Mouse (Mus musculus) hematopoietic stem cell, adult 5-6 weeks (primary cell): Measurements from ENCODE around the gene Padi4. TPM values are rescaled to one million over a fixed set of nuclear protein-coding genes. Genes with fewer than 3 reads are reported as not detected.
A peak's percentile ranks its signal among the peaks of the same experiment; 100 is the strongest.

ENCODE experiments used
- ATAC-seq, 2 experiments: fragments of 125-278 bp in 1 of 2; replicated peaks in 1 of 2; 2 replicates each; pipeline ENCODE4 v1.8.0; 2016 to 2017; ENCODE audit warnings: inconsistent platforms in 2 of 2, mild to moderate bottlenecking in 2 of 2, moderate number of reproducible peaks in 2 of 2, low read depth in 1 of 2, moderate TSS enrichment in 1 of 2; ENCODE audit not compliant: low FRiP score in 2 of 2, poor library complexity in 2 of 2, severe bottlenecking in 2 of 2, insufficient read depth in 1 of 2, low TSS enrichment in 1 of 2
- total RNA-seq: library from RNA; stranded (forward); fragments of 172-1452, 232-1000 nt; gene quantifications from 2 replicates; pipeline ENCODE4 v1.2.3, GENCODE M21; 2017

Gene Padi4
- total RNA-seq, 1 experiment from 2014 or later: 34.5 TPM

DNA sequence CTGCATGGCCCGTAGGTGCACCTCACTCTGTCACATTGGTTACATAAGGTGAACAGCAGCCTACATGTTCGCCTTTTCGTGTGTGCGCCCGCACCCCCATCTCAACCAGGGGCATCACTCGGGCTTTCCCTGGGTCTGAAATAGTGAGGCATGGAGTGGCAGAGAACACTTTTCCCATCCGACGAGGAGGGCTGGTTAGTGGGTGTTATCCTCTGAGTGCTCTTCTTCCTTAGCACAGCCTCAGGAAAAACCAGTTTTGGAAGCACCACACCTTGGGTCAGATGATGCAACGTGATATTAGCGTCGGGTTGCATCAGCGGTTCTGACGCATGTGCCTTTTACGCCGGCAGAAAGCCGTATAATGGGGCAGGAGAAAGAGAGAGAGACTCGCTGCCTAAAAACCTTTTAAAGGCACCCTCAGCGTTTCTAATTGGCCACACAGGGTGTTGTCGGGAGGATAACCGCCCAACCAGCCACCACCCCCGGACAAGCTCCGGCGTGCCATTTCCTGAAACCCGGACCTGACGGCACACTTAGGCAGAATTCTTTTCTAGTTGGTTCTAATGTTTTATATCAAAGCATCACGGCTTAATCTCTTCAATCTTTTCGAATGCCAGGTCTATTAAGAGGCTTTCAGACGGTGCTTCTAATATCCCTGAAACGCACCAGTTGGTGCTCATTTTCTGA lies 74.5 kb downstream of the Padi4 start:
- peak; percentile 66 to 68 for ATAC-seq

Other genes starting within 250 kb of the Padi4 start
- gene Arhgef10l, start 108.2 kb downstream of the Padi4 start, total RNA-seq: 5.4 and 8.2 TPM in 2 replicates
- gene Rcc2, start 73.7 kb downstream of the Padi4 start, total RNA-seq: 128 and 156 TPM in 2 replicates
- not detected in 2 replicates for gene Padi6, start 31.6 kb downstream of the Padi4 start, total RNA-seq
- 0.35 TPM in 1 of 2 replicates, not detected in the other for gene Padi3, start 36.4 kb upstream of the Padi4 start, total RNA-seq
- gene Padi1, start 71.5 kb upstream of the Padi4 start, total RNA-seq: 0.25 and 0.30 TPM in 2 replicates
- gene Padi2, start 132.1 kb upstream of the Padi4 start, total RNA-seq: 11.0 and 12.1 TPM in 2 replicates
- 69.8 and 102 TPM in 2 replicates for gene Sdhb, start 187.0 kb upstream of the Padi4 start, total RNA-seq
- gene Atp13a2, start 212.6 kb upstream of the Padi4 start, total RNA-seq: 34.5 and 51.0 TPM in 2 replicates
- gene Mfap2, start 236.2 kb upstream of the Padi4 start, total RNA-seq: not detected in 2 replicates